Mouse (Mus musculus): ENCODE results near the gene Gm45713.

The Gm45713 gene

DNA sequence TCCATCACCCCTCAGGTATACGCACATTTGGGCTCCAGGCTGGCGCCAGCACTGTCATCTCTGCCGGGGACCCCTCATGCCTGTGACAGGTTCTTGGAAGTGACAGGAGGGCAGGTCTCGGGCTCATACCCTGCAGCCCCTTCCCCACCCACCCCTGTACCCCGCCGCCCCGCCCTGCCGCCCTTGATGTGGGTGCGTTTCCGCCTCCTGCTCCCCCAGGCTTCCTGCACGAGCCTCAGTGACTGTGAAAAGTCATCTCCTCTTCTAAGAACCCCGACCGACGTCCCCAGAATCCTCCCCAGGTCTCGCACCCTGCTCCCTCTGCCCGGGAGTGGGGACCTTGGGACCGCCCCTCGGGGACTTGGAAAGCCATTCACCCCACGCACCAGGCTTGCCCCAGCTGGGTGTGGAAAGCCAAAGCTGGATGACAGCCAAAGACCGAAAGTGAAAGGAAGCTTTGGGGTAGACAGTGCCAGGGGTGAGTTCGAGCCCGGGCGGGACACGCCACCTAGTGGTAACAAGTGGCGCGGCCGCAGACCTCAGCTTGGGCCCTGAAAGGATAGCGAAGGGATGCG lies at the start of gene Gm45713, which contains the start of gene Flt3l:
Gm45713 (minus strand) TSS at position 239 of the 575 bp plus-strand sequence.
Flt3l (minus strand) TSS at position 440 of the 575 bp plus-strand sequence.
- DNase-seq: peak; percentile 93

DNA sequence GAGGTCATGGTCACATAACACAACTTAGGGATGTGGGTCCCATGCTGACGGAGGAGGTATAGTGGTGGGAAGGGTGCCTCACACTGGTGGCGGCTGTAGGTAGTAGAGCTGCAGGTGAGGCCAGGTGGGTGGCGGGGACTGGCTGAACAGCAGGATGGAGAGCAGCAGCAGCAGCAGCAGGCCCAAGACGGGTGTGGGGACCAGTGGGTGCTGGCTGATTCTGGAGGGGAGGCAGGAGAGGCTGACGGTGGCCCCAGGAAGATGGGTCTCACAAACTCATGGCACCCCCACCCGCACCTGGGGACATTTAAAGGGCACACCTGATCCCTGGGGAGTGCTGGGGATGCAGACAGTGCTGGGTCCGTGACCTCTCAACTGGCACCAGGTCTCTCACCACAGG lies 47.6 kb upstream of the Gm45713 start:
- no peak for DNase-seq

DNA sequence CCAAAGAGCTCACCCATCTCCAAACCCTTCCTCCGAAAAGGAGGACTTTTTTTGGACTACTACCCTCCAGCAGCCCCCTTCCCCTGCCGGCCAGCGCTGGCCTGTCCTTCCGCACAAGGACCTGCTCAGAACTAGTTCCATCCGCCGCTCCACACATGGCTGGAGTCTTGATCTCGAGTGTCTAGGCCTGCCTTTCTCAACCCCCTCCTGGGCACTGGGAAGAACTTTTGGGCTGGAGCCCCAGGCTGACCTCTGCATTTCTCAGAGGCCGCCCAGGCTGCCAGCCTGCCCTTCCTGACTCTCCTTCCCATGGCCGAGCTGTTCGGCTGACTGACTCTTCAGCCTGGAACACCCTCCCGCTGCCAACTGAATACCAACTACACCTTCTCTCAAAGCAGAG lies 46.6 kb upstream of the Gm45713 start:
- no peak for DNase-seq

DNA sequence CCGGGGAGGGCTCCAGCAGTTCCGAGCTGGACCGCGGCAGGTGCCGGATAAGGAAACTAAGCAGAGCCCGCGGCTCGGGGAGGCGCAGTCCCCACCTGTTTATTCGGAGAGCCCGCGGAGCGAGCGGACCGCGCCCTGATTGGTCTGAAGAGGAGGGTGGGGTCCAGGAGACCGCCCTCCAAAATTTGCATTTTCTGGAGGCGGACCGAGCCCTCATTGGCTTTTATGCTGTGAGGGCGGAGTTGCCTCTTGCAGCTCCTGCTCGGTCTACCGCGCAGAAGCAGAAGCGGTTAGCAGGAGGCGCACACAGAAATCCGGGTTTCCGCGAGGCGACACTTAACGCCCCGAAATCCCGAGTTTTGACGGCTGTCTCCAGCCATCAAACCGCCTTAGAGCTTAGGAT lies 46.2 kb upstream of the Gm45713 start:
- DNase-seq: peak; percentile 86

DNA sequence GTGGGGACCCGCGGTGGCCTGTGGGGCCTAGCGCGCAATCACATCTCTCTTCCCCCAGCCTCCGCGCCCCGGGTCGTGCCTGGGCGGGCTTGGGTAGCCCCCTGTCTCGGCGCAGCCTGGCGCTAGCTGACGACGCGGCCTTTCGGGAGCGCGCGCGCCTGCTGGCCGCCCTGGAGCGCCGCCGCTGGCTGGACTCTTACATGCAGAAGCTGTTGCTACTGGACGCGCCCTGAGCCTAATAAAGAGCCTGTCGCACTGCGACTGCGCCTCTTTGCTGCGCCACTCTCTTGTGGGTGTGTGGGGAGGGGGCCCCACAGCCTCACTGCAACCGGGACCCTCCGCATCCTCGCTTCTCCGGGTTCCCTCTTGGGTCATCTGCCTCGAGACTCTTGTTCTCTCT lies 45.5 kb upstream of the Gm45713 start:
- DNase-seq: no peak

DNA sequence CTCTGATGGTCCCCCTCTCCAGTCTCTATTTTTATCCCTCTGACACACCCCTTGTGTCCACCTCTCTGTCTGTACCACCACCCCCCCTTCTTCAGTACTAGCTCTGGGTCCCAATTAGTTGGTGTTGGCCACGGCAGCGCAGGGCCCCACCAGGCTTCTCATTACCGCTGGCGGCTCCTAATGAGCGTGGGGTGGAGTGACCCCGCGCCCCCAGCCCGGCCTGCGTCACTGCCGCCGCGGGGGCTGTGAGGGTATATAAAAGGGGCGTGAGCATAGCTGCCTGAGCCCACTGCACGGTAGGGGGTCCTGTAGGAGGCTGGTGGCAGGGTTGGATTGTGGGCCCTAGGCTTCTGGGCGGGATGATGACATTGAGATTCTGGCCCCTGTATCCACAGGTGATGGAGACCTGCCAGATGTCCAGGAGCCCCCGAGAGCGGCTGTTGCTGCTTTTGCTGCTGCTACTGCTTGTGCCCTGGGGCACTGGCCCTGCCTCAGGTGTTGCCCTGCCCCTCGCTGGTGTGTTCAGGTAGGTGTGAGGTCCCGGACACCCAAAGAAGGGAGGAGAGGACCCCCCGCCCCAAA lies 45.0 kb upstream of the Gm45713 start, which contains the start of gene Pth2:
Pth2 (plus strand) TSS at position 100 of the 582 bp plus-strand sequence.
- no peak for DNase-seq

DNA sequence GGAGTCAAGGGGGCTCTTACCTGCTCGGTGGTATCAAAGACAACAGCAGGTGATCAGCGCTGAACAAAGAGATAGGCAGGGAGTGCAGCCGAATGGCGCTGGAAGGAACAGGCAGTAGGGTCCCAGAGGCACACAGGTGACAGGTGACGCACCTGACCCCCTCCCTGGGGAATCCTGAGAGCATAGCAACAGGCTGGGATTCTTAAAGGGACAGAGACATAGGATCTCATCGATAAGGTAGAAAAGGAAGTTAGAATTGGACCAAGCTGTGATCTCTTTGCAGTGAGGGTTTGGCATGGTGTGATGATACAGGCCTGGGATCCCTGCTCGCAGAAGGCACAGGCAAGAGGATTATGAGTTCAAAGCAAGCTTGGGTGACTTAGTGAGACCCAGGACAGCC lies 43.4 kb upstream of the Gm45713 start, which contains the start of gene Gfy:
Gfy (minus strand) TSS at position 101 of the 400 bp plus-strand sequence.
- DNase-seq: no peak

DNA sequence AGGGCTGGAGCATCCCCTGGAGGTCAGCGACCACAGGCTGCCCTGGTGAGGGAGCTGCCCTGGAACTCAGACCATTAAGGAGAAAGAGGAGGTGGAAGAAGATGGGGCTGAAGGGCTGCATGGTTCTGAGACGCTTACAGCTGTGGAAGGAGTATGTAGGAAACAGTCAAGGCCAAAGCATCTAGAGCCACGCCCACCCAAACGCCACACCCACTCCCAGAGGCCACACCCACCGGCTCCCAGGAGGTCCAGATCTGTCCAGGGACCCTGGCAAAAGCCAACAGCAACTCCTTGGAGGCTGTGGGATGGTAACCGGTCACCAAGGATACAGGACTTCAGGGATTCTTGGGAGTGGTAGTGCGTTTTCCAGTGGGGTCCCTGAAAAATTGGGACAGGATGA lies 42.5 kb upstream of the Gm45713 start:
- no peak for DNase-seq

DNA sequence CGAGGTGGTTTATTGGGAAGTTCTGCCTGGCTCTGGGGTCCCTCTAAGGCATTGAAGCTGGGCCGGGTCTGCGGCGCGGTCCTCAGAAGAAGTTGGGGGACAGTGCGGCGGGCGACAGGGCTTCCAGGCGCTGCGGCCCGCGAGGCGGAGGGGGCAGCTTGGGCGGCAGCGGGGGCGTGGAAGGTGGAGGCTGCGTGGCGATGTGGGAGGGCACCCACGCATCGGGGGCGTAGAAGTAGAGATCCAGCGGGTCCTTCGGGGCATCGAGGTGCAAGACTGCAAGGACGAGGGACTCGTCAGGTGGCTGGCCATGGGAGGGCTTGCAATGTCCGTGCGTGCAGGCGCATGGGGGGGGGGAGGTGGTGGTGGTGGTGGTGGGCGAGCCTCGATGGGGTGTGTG lies 40.3 kb upstream of the Gm45713 start:
- DNase-seq: no peak

DNA sequence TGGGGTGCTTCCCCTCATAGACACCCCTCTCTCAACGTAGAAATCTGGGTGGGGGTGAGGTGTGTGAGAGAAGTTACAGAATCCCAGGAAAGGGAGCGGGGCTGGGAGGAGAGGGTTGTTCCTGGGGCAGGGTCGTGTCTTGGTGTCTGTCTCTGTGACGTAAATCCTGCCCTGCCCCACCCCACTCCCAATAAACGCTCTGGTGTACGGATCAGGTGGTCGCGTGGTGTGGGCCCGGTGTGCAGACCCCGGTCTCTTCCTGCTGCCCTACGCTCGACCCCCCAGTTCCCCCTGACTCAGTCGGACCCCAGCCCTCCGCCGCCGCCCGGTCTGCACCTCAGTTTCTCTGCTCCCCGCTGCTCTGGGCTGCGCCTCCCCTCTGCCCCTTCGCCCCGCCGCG lies 39.9 kb upstream of the Gm45713 start:
- no peak for DNase-seq

DNA sequence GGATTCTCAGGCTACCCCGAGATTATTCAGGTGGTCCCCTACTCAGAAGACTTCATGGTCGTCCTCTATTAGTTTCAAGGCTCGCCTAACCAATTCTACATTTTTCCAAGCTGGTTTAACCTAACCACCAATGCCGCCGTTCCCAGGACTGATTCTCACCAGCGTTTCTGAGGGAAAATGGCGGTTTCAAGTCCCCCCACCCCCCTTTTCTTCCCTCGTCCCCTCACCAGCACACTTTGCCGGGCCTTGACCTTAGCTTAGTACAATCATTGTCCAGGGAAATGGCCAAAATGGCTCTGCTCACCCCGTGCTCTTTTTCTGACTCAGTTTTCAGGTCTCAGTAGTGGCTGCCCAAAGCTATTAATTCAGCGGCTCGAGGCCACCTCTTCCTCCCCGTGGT lies 39.4 kb upstream of the Gm45713 start:
- DNase-seq: no peak

DNA sequence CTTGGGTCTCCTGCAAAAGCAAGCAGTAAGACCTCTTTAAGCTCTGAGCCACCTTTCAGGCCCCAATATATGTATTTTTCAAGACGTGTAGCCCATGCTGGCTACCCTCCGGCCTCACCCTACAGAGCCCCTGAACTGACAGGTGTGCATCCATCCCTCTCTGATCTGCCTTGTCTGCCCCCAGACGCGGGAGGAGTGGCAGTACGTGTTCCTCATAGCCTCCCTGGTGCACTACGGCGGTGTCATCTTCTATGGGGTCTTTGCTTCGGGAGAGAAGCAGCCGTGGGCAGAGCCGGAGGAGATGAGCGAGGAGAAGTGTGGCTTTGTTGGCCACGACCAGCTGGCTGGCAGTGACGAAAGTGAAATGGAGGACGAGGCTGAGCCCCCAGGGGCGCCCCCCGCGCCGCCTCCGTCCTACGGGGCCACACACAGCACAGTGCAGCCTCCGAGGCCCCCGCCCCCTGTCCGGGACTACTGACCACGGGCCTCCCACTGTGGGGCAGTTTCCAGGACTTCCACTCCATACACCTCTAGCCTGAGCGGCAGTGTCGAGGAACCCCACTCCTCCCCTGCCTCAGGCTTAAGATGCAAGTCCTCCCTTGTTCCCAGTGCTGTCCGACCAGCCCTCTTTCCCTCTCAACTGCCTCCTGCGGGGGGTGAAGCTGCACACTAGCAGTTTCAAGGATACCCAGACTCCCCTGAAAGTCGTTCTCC lies 38.7 kb upstream of the Gm45713 start:
- DNase-seq: no peak

DNA sequence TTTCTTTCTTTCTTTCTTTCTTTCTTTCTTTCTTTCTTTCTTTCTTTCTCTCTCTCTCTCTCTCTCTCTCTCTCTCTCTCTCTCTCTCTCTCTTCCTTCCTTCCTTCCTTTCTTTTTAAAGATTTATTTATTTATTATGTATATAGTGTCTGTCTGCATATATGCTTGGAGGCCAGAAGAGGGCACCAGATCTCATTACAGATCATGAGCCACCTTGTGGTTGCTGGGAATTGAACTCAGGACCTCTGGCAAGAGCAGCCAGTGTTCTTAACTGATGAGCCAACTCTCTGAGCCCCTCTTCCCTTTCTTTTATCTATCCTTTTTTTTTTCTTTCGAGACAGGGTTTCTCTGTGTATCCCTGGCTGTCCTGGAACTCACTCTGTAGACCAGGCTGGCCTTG lies 37.7 kb upstream of the Gm45713 start:
- DNase-seq: peak; percentile 28

DNA sequence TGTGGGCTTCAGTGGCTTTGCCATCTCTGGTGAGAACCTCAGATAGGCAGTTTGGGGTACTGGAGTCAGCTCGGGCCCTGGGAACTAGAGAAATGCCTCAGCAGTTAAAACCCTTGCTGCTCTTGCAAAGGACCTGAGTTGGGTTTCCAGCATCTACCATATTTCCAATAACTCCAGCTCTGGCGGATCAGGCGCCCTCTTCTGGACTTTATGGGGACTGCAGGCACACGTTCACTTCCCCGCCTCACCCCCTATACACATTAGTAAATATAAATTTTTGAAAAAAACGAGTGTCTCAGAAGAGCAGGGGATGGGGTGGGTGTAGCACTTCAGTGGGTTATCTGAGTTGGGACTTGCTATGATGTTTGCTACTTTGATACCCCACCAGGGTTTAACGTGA lies 36.9 kb upstream of the Gm45713 start:
- peak; percentile 54 for DNase-seq

DNA sequence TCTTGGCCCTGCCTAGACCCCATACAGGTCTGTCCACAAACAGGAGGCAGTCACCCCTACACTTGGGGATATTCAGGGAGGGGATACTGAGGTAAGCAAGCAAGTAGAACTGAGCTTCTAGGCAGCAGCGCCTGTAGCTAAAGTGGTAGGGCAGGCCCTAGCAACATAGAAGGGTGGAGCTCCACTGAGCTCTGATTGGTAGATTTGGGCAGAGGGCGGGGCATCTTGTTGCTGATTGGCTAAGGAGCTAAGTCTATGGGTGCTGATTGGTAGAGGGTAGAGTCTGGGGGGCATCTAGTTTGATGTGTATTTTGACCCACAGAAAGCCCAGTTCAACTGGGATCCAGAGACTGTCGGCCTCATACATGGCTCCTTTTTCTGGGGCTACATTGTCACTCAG lies 33.5 kb upstream of the Gm45713 start:
- peak; percentile 32 for DNase-seq

DNA sequence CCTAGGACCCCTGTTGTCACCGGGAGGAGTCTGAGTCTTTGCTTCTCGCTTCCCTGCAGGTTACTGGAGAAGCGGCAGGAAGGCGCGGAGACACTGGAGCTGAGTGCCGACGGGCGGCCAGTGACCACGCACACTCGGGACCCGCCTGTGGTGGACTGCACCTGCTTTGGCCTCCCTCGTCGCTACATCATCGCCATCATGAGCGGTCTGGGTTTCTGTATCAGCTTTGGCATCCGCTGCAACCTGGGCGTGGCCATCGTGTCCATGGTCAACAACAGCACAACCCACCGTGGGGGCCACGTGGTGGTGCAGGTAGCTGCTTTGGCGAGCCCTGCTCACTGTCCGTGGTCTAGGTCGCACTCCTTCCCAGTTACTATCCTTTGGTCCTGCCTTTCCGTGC lies 32.6 kb upstream of the Gm45713 start:
- no peak for DNase-seq

DNA sequence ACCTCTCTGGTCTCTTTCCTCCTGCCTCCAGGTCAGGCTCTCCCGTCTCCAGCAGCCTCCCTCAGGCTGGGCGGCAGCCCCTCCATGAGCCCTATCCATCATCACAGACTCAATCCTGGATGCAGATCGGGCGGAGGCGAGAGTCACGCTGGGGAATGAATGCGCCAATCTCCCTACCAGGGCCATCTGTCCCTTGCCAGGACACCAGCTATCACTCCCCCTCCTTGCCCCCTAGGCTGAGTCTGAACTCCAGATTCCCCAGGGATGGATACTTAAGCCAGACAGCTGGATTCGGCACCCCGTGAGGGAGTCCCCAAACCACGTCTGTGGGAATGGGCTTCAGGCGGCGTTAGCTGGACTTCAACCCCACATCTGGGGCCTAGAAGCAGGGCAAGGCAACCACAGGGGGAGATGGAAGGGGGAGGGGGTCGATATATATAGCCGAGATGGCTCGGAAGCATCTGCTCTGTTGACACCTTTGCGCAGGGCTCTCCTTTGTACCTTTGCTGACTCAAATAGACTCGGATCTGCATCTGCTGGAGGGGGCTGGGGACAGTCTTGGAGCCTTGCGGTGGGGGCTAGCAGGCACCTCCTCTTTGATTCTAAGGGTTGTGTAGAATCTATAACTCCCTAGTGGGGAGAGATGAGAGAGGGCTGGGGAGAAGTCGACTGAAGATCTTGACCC lies 31.9 kb upstream of the Gm45713 start:
- DNase-seq: no peak

DNA sequence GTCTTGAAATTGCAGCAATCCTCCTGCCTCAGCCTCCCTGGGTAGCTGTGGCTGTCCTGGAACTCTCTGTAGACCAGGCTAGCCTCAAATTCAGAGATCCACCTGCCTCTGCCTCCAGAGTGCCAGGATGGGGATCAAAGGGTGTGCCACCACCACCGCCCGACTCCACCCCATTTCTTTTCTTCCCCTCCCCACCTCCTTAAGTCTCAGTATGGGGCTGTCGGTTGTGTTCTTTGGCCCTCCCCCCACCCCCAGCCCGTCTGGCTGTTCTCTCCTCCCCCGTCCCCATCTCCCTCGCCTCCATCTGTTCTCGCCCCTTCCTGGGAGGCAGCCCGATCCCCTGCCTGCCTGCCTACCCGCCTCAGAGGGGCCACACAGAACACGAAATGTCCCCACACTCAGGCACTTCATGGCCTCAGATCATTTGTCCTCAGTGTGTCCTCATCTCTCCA lies 30.9 kb upstream of the Gm45713 start:
- DNase-seq: no peak

DNA sequence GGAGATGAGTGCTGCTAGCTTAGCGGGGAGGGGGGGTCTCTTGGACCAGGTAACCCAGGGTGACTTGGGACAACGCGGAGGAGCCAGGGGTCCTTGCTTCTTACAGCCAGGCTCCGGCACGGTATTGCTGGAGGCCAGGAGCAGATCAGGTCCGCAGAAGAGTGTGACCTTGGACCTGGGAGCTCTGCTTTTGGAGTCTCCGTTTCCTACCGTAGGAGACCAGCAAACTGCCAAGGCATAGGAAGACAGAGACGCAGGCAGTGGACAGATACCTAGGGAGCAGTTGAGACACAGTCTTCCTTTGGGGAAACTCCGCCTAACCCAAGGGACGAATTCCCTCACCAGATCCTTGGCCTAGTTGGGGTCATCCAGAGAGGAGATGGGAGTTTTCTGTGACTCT lies 29.7 kb upstream of the Gm45713 start:
- no peak for DNase-seq

DNA sequence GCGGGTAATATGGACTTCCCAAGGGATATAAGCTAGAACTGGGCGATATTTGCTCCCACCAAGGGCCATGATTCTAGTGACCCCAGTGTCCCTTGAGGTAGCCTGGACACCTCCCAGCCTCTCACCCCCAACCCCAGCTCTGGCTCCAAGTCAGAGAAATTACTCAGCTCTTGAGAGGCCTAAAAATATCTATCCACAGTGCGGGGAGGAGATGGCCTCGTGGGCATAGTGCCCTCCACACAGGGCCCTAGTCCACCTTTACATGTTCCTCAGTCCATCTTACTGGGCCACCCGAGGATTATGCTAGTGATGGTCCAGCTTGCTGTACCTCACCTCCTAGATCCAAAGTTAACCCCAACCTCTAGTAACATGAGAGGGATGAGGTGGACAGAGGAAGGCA lies 28.8 kb upstream of the Gm45713 start:
- DNase-seq: no peak

DNA sequence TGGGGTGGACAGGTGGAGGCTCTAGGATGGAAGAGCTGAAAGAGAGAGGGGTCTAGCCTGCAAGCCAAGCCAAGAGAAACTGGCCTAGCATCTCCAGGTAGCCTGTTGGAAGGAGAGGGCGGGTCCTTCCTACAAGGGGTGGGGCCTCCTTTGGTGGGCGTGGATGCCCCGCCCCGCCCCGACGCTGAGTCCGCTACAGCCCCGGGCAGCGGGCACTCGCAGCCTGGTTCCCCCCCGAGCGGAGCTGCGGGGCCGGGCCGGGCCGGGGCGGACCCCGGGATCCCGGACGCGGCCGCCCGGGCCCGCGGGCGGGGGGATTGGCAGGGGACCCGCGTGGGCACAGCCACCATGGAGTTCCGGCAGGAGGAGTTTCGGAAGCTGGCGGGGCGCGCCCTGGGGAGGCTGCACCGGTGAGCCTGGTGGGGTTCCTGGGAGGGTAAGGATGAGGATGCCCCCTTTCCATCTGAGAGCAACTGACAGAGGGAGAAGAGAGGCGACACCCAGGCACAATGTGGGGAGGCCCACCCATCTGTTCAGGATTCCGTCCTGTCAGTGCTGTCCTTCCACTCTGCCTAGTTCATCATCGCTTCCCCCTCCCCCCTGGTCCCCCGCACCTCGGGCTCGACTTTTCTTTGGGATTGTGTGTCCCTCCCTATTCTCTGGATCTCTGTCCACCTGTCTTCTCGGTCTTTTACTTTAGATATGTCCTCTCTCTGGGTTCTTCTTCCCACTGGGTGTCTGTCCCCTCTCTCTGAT lies 27.9 kb upstream of the Gm45713 start, which contains the start of gene Slc17a7:
Slc17a7 (plus strand) TSS at position 215 of the 756 bp plus-strand sequence.
- DNase-seq: peak; percentile 31

DNA sequence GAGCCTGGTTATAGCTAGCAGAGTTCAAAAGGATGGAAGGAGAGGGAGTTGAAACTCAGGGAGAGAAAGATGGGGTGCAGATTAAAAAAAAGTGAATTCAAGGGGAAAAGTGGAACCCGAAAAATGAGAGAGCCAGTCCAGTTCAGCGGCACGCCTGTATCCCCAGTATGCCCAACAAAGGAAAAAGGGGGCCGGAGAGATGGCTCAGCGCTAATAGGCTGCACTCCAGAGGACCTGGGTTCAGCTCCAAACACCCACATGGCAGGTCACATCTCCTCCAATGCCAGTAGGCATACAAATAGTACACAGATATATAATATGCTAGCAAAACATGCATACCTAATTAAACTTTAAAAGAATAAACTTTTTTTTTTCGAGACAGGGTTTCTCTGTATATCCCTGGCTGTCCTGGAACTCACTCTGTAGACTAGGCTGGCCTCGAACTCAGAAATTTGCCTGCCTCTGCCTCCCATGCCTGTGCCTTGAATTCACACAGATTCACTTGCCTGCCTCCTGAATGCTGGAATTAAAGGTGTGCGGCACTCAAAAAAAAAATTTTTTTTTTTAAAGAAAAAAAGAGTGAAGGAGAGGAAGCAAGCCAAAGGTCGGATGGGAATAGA lies 27.1 kb upstream of the Gm45713 start:
- DNase-seq: no peak
